Mouse (Mus musculus) forebrain, postnatal 0 days (tissue): ENCODE results near the gene Gm20671. TPM values are rescaled to one million over a fixed set of nuclear protein-coding genes. Genes with fewer than 3 reads are reported as not detected.

Experiments
- ATAC-seq: fragments of 200-750 bp; cut with Nextera tagmentation; 2 replicates; pipeline ENCODE4 v1.8.0; 2017; ENCODE audit warnings: mild to moderate bottlenecking, moderate library complexity
- DNase-seq: peaks from one replicate; pipeline ENCODE4 v3.0.0-alpha.2; 2015
- H3K27ac ChIP-seq: fragments of 300-500 bp; sonication (generic); 2 replicates; pipeline ENCODE4 v1.5.1; 2014; ENCODE audit warnings: low read depth, mild to moderate bottlenecking, antibody characterized with exemption, low read length, moderate library complexity, mixed read lengths
- H3K27me3 ChIP-seq: fragments of 300-500 bp; sonication (generic); 2 replicates; pipeline ENCODE4 v1.6.1; 2014; ENCODE audit warnings: mild to moderate bottlenecking, low read length, mixed read lengths; ENCODE audit not compliant: insufficient read depth
- H3K36me3 ChIP-seq: fragments of 300-500 bp; sonication (generic); 2 replicates; pipeline ENCODE4 v1.6.1; 2014; ENCODE audit warnings: mild to moderate bottlenecking, moderate library complexity; ENCODE audit not compliant: insufficient read depth
- H3K4me1 ChIP-seq: fragments of 300-500 bp; sonication (generic); 2 replicates; pipeline ENCODE4 v1.6.1; 2014; ENCODE audit warnings: antibody characterized with exemption; ENCODE audit not compliant: insufficient read depth
- H3K4me2 ChIP-seq: fragments of 300-500 bp; sonication (generic); 2 replicates; pipeline ENCODE4 v1.6.1; 2014; ENCODE audit warnings: low read depth, mild to moderate bottlenecking, moderate library complexity
- H3K4me3 ChIP-seq: fragments of 300-500 bp; sonication (generic); 2 replicates; pipeline ENCODE4 v1.5.1; 2014; ENCODE audit warnings: low read depth, low read length, mixed read lengths
- H3K9ac ChIP-seq: fragments of 300-500 bp; sonication (generic); 2 replicates; pipeline ENCODE4 v1.6.1; 2014; ENCODE audit warnings: mild to moderate bottlenecking
- H3K9me3 ChIP-seq: fragments of 300-500 bp; sonication (generic); 2 replicates; pipeline ENCODE4 v1.6.1; 2016; ENCODE audit warnings: low read length
- CTCF ChIP-seq: sonication (generic); IDR thresholded peaks from 2 replicates; pipeline ENCODE4 v1.5.1; 2016; ENCODE audit warnings: antibody characterized with exemption, control low read depth, low read depth
- WGBS: fragments of 180-500 bp; shearing (Covaris S2); extraction: QIAGEN DNeasy Blood & Tissue Kit; methylation state at CpG from one replicate; pipeline ENCODE4 v1.1.7; 2014; 5-methylcytosine and 5-hydroxymethylcytosine counted together
- polyA plus RNA-seq: library from polyadenylated mRNA; unstranded; fragments of >200 nt; fragmentation: Nextera tagmentation; extraction: Ambion mirVana; gene quantifications from 2 replicates; pipeline ENCODE4 v1.2.1, GENCODE M21; 2015
- total RNA-seq: library from RNA; depleted of rRNA; stranded (reverse); fragments of >200 nt; gene quantifications from 2 replicates; pipeline ENCODE4 v1.2.3, GENCODE M21; 2014

Gm20671 gene
- total and polyA plus RNA-seq, 2 experiments from 2014 or later: 3.0 TPM; not detected in 1

DNA sequence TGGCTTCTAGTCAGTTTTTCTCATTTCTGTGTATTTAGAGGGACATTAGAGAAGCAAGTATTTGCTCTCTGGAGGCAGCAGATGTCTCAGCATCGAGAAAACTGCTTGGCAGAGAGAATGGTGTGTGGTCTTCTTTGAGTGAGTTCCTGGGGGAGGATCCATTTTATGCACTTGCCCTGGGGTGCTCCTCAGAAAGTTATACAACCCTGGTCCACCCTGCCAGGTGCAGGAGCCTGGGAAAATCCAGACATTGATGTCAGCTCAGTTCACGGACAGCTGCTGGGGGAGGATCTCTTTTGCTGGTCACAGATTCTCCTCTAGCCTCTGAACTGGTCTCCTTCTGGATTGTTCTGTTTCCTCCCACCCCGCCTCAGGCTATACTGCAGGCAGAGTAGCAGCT is 105.6 kb downstream of the Gm20671 start:
- no peaks in the 10 kb centered on the region for H3K4me1 ChIP-seq
- ATAC-seq: no peak
- no peaks in the 10 kb centered on the region for H3K27me3 ChIP-seq
- no peaks in the 10 kb centered on the region for H3K36me3 ChIP-seq
- H3K27ac ChIP-seq: no peak overlapping the region
- DNase-seq: no peak
- H3K4me2 ChIP-seq: no peak overlapping the region
- TF ChIP-seq CTCF: no peak
- H3K9ac ChIP-seq: no peak overlapping the region
- no peak overlapping the region for H3K4me3 ChIP-seq
- 75% methylated on average over 3 of the region's 3 CpGs for WGBS
- H3K9me3 ChIP-seq: no peaks in the 10 kb centered on the region

DNA sequence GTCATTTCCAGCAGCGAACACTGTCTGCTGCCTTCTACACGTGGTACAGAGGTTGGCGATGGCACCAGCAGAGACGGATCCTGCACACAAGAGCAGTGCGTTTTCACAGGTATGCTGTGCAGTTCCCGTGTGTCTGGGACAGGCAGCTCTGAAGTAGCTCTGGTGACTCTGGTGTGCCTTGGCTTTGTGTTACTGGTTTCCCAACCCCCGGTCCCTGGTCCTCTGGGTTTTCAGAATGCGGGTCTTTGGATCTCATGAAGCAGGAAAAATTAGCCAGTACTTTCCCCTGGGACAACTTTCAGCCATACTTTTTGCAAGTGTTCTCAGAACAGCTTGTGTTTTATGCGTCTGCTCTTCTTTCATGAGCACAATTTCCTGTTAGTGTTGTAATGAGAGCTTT is 106.5 kb downstream of the Gm20671 start:
- Histone ChIP-seq H3K9me3 (no peaks in the 10 kb centered on the region), H3K4me1 (no peaks in the 10 kb centered on the region), H3K27me3 (no peaks in the 10 kb centered on the region), H3K4me3 (no peak overlapping the region), H3K9ac (no peak overlapping the region), H3K36me3 (no peaks in the 10 kb centered on the region), H3K27ac (no peak overlapping the region), H3K4me2 (no peak overlapping the region)
- 83% methylated on average over 9 of the region's 9 CpGs for WGBS
- no peak for TF ChIP-seq CTCF
- ATAC-seq (no peak), DNase-seq (no peak)

DNA sequence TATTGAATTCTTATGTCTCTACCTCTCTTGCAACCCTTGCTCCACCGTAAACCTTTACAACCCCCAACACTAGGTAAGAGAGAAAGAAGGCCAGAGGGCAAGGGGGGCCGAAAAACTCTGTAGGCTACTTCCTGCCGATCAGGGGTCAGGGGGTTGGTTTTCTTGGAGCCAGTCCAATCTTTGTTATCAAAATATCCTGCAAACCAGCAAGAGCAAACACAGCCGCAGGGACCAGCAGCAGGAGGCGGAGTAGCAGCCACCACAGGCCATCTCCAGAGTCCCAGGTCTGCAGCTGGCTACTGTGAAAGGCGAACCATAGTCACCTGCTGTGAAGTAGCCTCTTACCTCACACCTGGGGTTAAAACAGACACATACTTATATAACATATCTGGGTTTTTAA is 108.0 kb downstream of the Gm20671 start:
- H3K4me1 ChIP-seq: no peaks in the 10 kb centered on the region
- no peaks in the 10 kb centered on the region for H3K27me3 ChIP-seq
- ATAC-seq: no peak
- DNase-seq: no peak
- H3K27ac ChIP-seq: no peak overlapping the region
- no peak overlapping the region for H3K4me2 ChIP-seq
- no peak overlapping the region for H3K9ac ChIP-seq
- H3K4me3 ChIP-seq: no peak overlapping the region
- 70% methylated on average over 6 of the region's 6 CpGs for WGBS
- no peaks in the 10 kb centered on the region for H3K9me3 ChIP-seq
- no peak for TF ChIP-seq CTCF
- H3K36me3 ChIP-seq: no peaks in the 10 kb centered on the region

DNA sequence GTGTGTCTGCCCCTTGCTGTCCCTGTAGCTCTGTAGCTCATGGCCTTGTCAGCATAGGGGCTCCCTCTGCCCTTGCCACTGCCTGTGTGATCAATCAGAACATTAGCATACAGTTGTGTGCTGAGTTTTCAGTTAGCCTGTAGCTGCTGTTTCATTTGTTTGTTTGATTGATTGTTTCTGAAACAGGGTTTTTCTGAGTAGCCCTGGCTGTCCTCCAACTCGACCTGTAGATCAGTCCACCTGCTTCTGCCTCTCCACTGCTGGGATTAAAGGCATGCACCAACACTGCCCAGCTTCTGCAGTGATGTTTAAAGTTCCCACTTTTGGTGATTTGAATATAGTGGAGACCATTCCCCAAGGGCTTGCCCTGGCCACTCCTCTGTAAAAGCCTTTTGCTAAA is 109.2 kb downstream of the Gm20671 start:
- no peak for TF ChIP-seq CTCF
- Histone ChIP-seq H3K9ac (no peak overlapping the region), H3K9me3 (no peaks in the 10 kb centered on the region), H3K4me1 (peaks cover 6% of the 10 kb centered on the region; the same call in 1 of the 2 replicates), H3K27me3 (no peaks in the 10 kb centered on the region), H3K27ac (no peak overlapping the region), H3K4me3 (no peak overlapping the region), H3K4me2 (no peak overlapping the region), H3K36me3 (no peaks in the 10 kb centered on the region)
- no peak for ATAC-seq
- DNase-seq: no peak
- WGBS: 36% methylated on average over 1 of the region's 1 CpGs

DNA sequence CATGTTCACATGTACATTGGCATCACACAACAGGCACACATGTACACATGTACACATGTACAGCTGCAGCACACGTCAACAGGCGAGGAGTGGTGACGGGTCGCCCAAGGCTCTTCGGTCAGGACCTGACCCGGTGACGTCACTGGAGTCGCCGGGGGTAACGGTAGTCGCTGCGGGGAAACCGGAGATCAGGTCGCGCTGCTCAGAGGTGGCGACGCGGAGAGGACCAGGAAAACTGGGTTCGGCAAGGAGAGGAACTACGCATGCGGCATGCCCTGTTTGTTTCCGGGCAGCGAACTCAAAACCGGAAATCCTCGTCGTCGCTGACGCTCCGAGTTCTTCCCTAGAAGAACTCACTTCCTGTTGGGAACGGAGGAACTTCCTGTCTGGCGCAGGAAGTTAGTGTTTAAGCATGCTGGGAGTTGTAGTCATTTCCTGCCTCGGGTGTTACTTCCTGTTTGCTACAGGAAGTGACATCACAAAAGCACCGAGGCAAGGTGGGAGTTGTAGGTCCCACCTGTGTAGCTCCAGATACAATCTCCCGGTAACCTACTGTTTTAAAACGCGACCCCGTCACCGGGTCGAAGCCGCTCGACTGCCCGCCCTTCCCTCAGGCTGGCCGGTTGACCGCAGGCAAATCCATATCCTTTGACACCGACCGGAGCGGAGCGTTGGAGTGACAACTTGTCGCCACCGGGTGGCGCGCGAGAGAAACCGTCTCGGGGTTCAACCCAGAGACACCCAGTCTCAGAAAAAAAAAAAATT is 113.0 kb downstream of the Gm20671 start:
- Histone ChIP-seq H3K36me3 (no peaks in the 10 kb centered on the region), H3K4me2 (peak overlapping the region; percentile 81), H3K27ac (peak overlapping the region; percentile 85), H3K4me3 (peak overlapping the region; percentile 53), H3K9me3 (no peaks in the 10 kb centered on the region), H3K27me3 (no peaks in the 10 kb centered on the region), H3K4me1 (peaks cover 6% of the 10 kb centered on the region; the same call in 1 of the 2 replicates), H3K9ac (peak overlapping the region; percentile 61)
- TF ChIP-seq CTCF: peak; percentile 82
- DNase-seq: peak; percentile 97
- peak; percentile 98 for ATAC-seq
- whole genome bisulfite sequencing: 2% methylated on average over 55 of the region's 55 CpGs

DNA sequence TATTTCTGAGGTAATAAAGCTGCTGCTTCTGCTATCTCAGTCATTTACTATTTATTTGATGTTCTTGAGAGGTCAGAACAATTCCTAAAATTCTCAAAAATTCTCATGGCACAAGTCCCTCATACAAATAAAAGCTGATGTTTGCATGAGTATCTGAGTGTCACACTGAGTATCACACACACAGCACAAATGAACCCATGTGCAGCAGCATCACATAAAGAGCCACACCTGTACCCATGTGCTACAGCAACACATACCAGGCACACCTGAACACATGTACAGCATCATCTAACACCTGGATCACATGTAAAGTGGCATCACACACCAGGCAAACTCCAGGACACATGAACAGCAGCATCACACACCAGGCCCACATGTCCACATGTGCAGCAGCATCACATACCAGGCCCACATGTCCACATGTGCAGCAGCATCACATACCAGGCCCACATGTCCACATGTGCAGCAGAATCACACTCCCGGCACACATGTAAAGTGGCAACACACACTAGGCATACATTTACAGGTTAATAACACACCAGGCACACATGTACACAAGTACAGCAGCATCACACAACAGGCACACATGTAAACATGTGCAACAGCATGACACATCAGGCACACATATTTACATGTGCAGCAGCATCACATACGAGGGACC is 113.7 kb downstream of the Gm20671 start:
- TF ChIP-seq CTCF: 0 out of 2 replicates have a peak, but pooled peaks have one; percentile 7
- Histone ChIP-seq H3K27ac (peak overlapping the region; percentile 85), H3K9me3 (no peaks in the 10 kb centered on the region), H3K27me3 (no peaks in the 10 kb centered on the region), H3K36me3 (no peaks in the 10 kb centered on the region), H3K4me1 (peaks cover 6% of the 10 kb centered on the region; the same call in 1 of the 2 replicates), H3K4me3 (peak overlapping the region; percentile 53), H3K4me2 (peak overlapping the region; percentile 81), H3K9ac (peak overlapping the region; percentile 61)
- DNase-seq: no peak
- WGBS: 22% methylated on average over 2 of the region's 2 CpGs
- peak; percentile 2; the same call in 1 of the 2 replicates for ATAC-seq
